Mouse (Mus musculus): ENCODE results near the gene Alkbh6.

- TF ChIP-seq POLR2A (IDR thresholded peaks at IDR 0.05; ENCODE audit: low read depth, low read length) (no peak), CTCF (conservative IDR thresholded peaks at IDR 0.05; ENCODE audit: insufficient read depth, insufficient read length, low read depth, low read length) (no peak)
Measured at GRCm38 (mm10) chr7:30323795-30324194, 15.3 kb downstream of the Alkbh6 start, which contains the start of gene Sdhaf1.

Data from kidney, adult 2 months (tissue).